Mouse (Mus musculus) myocyte (in vitro differentiated cells): ENCODE measurements around the gene Defb23.

Source experiments
- E2F4 ChIP-seq: IDR thresholded peaks from one replicate; pipeline ENCODE4 v1.6.1; 2011; ENCODE audit warnings: mild to moderate bottlenecking, control low read depth, moderate library complexity; ENCODE audit not compliant: insufficient read depth
- MAX ChIP-seq: IDR thresholded peaks from one replicate; pipeline ENCODE4 v1.6.1; 2011; ENCODE audit warnings: low read depth, mild to moderate bottlenecking, control low read depth
- MYOD1 ChIP-seq, 3 experiments: IDR thresholded peaks; one replicate each; pipeline ENCODE4 v1.6.1; 2011; ENCODE audit warnings: control low read depth in 2 of 3, low read depth in 2 of 3, mild to moderate bottlenecking in 2 of 3, moderate library complexity in 1 of 3; ENCODE audit not compliant: insufficient read length in 2 of 3, control insufficient read depth in 1 of 3
- POLR2A ChIP-seq: IDR thresholded peaks from one replicate; pipeline ENCODE4 v1.6.1; 2011; ENCODE audit warnings: low read depth, mild to moderate bottlenecking, control low read depth, moderate library complexity; ENCODE audit not compliant: insufficient read length
- POLR2AphosphoS2 ChIP-seq: IDR thresholded peaks from one replicate; pipeline ENCODE4 v1.6.1; 2011; ENCODE audit warnings: low read depth, control low read depth; ENCODE audit not compliant: insufficient read length
- REST ChIP-seq: IDR thresholded peaks from one replicate; pipeline ENCODE4 v1.6.1; 2011; ENCODE audit warnings: mild to moderate bottlenecking, control low read depth, moderate library complexity; ENCODE audit not compliant: insufficient read depth, insufficient read length
- TCF12 ChIP-seq: IDR thresholded peaks from one replicate; pipeline ENCODE4 v1.6.1; 2011; ENCODE audit warnings: mild to moderate bottlenecking, control low read depth; ENCODE audit not compliant: poor library complexity, insufficient read depth, severe bottlenecking
- USF1 ChIP-seq: IDR thresholded peaks from one replicate; pipeline ENCODE4 v1.6.1; 2011; ENCODE audit warnings: low read depth, mild to moderate bottlenecking, control low read depth, moderate library complexity

GRCm38 (mm10) chr2:152493151-152493550 is 28.7 kb upstream of the Defb23 start:
- no peak for TF ChIP-seq POLR2A
- no peak for TF ChIP-seq MYOD1 (IDR thresholded peaks at IDR 0.05; ENCODE audit: control insufficient read depth in 1 of 3, insufficient read length in 2 of 3, low read depth in 2 of 3)
- TF ChIP-seq TCF12 = no peak
- TF ChIP-seq USF1 = no peak
- no peak for TF ChIP-seq E2F4
- no peak for TF ChIP-seq REST
- TF ChIP-seq POLR2AphosphoS2 = no peak
- TF ChIP-seq MAX = no peak
